Mouse (Mus musculus) CH12F3 (cell line): Measurements from ENCODE around the gene Tmem184a.

ENCODE experiments used
- in situ Hi-C: fragments of 300-500 bp; cut with MboI; formaldehyde crosslinking; loops from 2 replicates; pipeline ENCODE4 v1.14.3; 2020; ENCODE audit warnings: low sequenced_read_pairs

Gene Tmem184a

GRCm38 (mm10) chr5:139819538-139820181 lies at the start of gene Tmem184a:
TSS of gene Tmem184a (minus strand) at chr5:139819917.
- in situ Hi-C loops: no loop called here

GRCm38 (mm10) chr5:139862759-139863158 lies 43.0 kb upstream of the Tmem184a start:
- in situ Hi-C loops: no loop called here

- in situ Hi-C loops: no loop called here
Observed at GRCm38 (mm10) chr5:139860328-139861104, 40.8 kb upstream of the Tmem184a start.

- in situ Hi-C loops: loop anchor here (10.0 to 25.0 kb wide), 2 partner anchors 288 to 445 kb away; no protein-coding TSS in a partner anchor
Observed at GRCm38 (mm10) chr5:139849626-139850320, 30.1 kb upstream of the Tmem184a start.

- in situ Hi-C loops: loop anchor here (25.0 kb wide), 1 partner anchor 298 kb away; no protein-coding TSS in a partner anchor
Observed at GRCm38 (mm10) chr5:139839142-139839541, 19.4 kb upstream of the Tmem184a start.

- in situ Hi-C loops: loop anchor here (25.0 kb wide), 1 partner anchor 299 kb away; no protein-coding TSS in a partner anchor
Observed at GRCm38 (mm10) chr5:139838476-139838892, 18.8 kb upstream of the Tmem184a start.

GRCm38 (mm10) chr5:139835706-139836105 lies 16.0 kb upstream of the Tmem184a start:
- in situ Hi-C loops: loop anchor here (25.0 kb wide), 1 partner anchor 302 kb away; no protein-coding TSS in a partner anchor

GRCm38 (mm10) chr5:139832125-139832524 lies 12.4 kb upstream of the Tmem184a start:
- in situ Hi-C loops: loop anchor here (25.0 kb wide), 1 partner anchor 305 kb away; no protein-coding TSS in a partner anchor

GRCm38 (mm10) chr5:139830734-139831133 lies 11.0 kb upstream of the Tmem184a start:
- in situ Hi-C loops: loop anchor here (25.0 kb wide), 1 partner anchor 307 kb away; no protein-coding TSS in a partner anchor

- in situ Hi-C loops: loop anchor here (25.0 kb wide), 1 partner anchor 308 kb away; no protein-coding TSS in a partner anchor
Observed at GRCm38 (mm10) chr5:139829384-139829783, 9.7 kb upstream of the Tmem184a start.

- in situ Hi-C loops: loop anchor here (25.0 kb wide), 1 partner anchor 310 kb away; no protein-coding TSS in a partner anchor
Observed at GRCm38 (mm10) chr5:139827593-139827992, 7.9 kb upstream of the Tmem184a start.

- in situ Hi-C loops: loop anchor here (25.0 kb wide), 1 partner anchor 311 kb away; no protein-coding TSS in a partner anchor
Observed at GRCm38 (mm10) chr5:139826357-139827055, 6.8 kb upstream of the Tmem184a start, which contains the start of the genes Gm26938 and Psmg3. TSS of gene Gm26938 (minus strand) at chr5:139826407. TSS of gene Psmg3 (minus strand) at chr5:139826885.

GRCm38 (mm10) chr5:139825947-139826346 lies 6.2 kb upstream of the Tmem184a start:
- in situ Hi-C loops: loop anchor here (25.0 kb wide), 1 partner anchor 311 kb away; no protein-coding TSS in a partner anchor

GRCm38 (mm10) chr5:139824531-139824930 lies 4.8 kb upstream of the Tmem184a start:
- in situ Hi-C loops: no loop called here

GRCm38 (mm10) chr5:139821466-139822459 lies 2.0 kb upstream of the Tmem184a start:
- in situ Hi-C loops: no loop called here

- in situ Hi-C loops: no loop called here
Observed at GRCm38 (mm10) chr5:139818801-139819200, 916 bp downstream of the Tmem184a start.

- in situ Hi-C loops: no loop called here
Observed at GRCm38 (mm10) chr5:139818056-139818455, 1.7 kb downstream of the Tmem184a start.

GRCm38 (mm10) chr5:139817292-139817691 lies 2.4 kb downstream of the Tmem184a start:
- in situ Hi-C loops: no loop called here

GRCm38 (mm10) chr5:139816445-139816844 lies 3.3 kb downstream of the Tmem184a start:
- in situ Hi-C loops: no loop called here
